Mouse (Mus musculus): Measurements from ENCODE around the gene Tspo2. TPM values are rescaled to one million over a fixed set of nuclear protein-coding genes. Genes with fewer than 3 reads are reported as not detected.

Gene Tspo2
- polyA plus RNA-seq, 1 experiment from 2014 or later: 3.1 TPM

- H3K36me3 ChIP-seq (ENCODE audit: insufficient read depth, low read length): no peaks in the 10 kb centered on the region
- no peak within 1 kb of the TSS for H3K4me2 ChIP-seq (replicated peaks; ENCODE audit: low read depth, low read length)
- H3K27me3 ChIP-seq (replicated peaks; ENCODE audit: insufficient read depth, low read length): no peaks in the 10 kb centered on the region
- H3K27ac ChIP-seq (ENCODE audit: low read length): no peak within 1 kb of the TSS
- no peak for TF ChIP-seq EP300 (IDR thresholded peaks at IDR 0.05)
- TF ChIP-seq CTCF (IDR thresholded peaks at IDR 0.05): no peak
- DNase-seq (ENCODE audit: low spot score): no peak
- no peaks in the 10 kb centered on the region for H3K9me3 ChIP-seq (ENCODE audit: low read length)
- peaks cover 3% of the 10 kb centered on the region; the same call in 1 of the 2 replicates for H3K4me1 ChIP-seq (ENCODE audit: insufficient read depth, low read depth, low read length)
- ATAC-seq: no peak
- no peak within 1 kb of the TSS for H3K4me3 ChIP-seq (ENCODE audit: low read depth, low read length)
- 49% methylated on average over 16 of the region's 16 CpGs for WGBS
- H3K9ac ChIP-seq (replicated peaks; ENCODE audit: low read depth): no peak within 1 kb of the TSS
Observed at GRCm38 (mm10) chr17:48432158-48432980, 19.0 kb downstream of the Tspo2 start, which contains the start of gene Apobec2. Gene Apobec2 (minus strand): TSS chr17:48432930.

- Histone ChIP-seq H3K27ac (ENCODE audit: low read length) (peak overlapping the region; percentile 26; the same call in 1 of the 2 replicates), H3K4me3 (ENCODE audit: low read depth, low read length) (no peak overlapping the region), H3K27me3 (replicated peaks; ENCODE audit: insufficient read depth, low read length) (no peaks in the 10 kb centered on the region), H3K4me2 (replicated peaks; ENCODE audit: low read depth, low read length) (no peak overlapping the region), H3K4me1 (ENCODE audit: insufficient read depth, low read depth, low read length) (peaks cover 3% of the 10 kb centered on the region; the same call in 1 of the 2 replicates), H3K9me3 (ENCODE audit: low read length) (no peaks in the 10 kb centered on the region), H3K9ac (replicated peaks; ENCODE audit: low read depth) (no peak overlapping the region), H3K36me3 (ENCODE audit: insufficient read depth, low read length) (no peaks in the 10 kb centered on the region)
- ATAC-seq (no peak), DNase-seq (ENCODE audit: low spot score) (no peak)
- TF ChIP-seq EP300 (IDR thresholded peaks at IDR 0.05) (no peak), CTCF (IDR thresholded peaks at IDR 0.05) (no peak)
- WGBS: 59% methylated on average over 5 of the region's 5 CpGs
Observed at GRCm38 (mm10) chr17:48431054-48431453, 20.3 kb downstream of the Tspo2 start.

GRCm38 (mm10) chr17:48430394-48430793, 20.9 kb downstream of the Tspo2 start:
- H3K4me3 ChIP-seq (ENCODE audit: low read depth, low read length): no peak overlapping the region
- DNase-seq (ENCODE audit: low spot score): peak; percentile 58
- H3K36me3 ChIP-seq (ENCODE audit: insufficient read depth, low read length): no peaks in the 10 kb centered on the region
- H3K9ac ChIP-seq (replicated peaks; ENCODE audit: low read depth): no peak overlapping the region
- H3K4me2 ChIP-seq (replicated peaks; ENCODE audit: low read depth, low read length): no peak overlapping the region
- WGBS: 26% methylated on average over 5 of the region's 5 CpGs
- ATAC-seq: peak; percentile 56
- H3K27ac ChIP-seq (ENCODE audit: low read length): no peak overlapping the region; the same call in 1 of the 2 replicates
- peaks cover 3% of the 10 kb centered on the region; the same call in 1 of the 2 replicates for H3K4me1 ChIP-seq (ENCODE audit: insufficient read depth, low read depth, low read length)
- no peaks in the 10 kb centered on the region for H3K27me3 ChIP-seq (replicated peaks; ENCODE audit: insufficient read depth, low read length)
- no peak for TF ChIP-seq CTCF (IDR thresholded peaks at IDR 0.05)
- TF ChIP-seq EP300 (IDR thresholded peaks at IDR 0.05): peak; percentile 43; the same call in 1 of the 2 replicates
- H3K9me3 ChIP-seq (ENCODE audit: low read length): no peaks in the 10 kb centered on the region

GRCm38 (mm10) chr17:48427852-48428530, 23.3 kb downstream of the Tspo2 start:
- 53% methylated on average over 11 of the region's 11 CpGs for WGBS
- no peak overlapping the region for H3K4me3 ChIP-seq (ENCODE audit: low read depth, low read length)
- H3K27me3 ChIP-seq (replicated peaks; ENCODE audit: insufficient read depth, low read length): no peaks in the 10 kb centered on the region
- DNase-seq (ENCODE audit: low spot score) (no peak), ATAC-seq (no peak)
- no peaks in the 10 kb centered on the region for H3K9me3 ChIP-seq (ENCODE audit: low read length)
- no peak for TF ChIP-seq CTCF (IDR thresholded peaks at IDR 0.05)
- TF ChIP-seq EP300 (IDR thresholded peaks at IDR 0.05): no peak
- H3K9ac ChIP-seq (replicated peaks; ENCODE audit: low read depth): no peak overlapping the region
- H3K27ac ChIP-seq (ENCODE audit: low read length): no peak overlapping the region
- peaks cover 7% of the 10 kb centered on the region; the same call in 1 of the 2 replicates for H3K4me1 ChIP-seq (ENCODE audit: insufficient read depth, low read depth, low read length)
- no peak overlapping the region for H3K4me2 ChIP-seq (replicated peaks; ENCODE audit: low read depth, low read length)
- H3K36me3 ChIP-seq (ENCODE audit: insufficient read depth, low read length): no peaks in the 10 kb centered on the region

GRCm38 (mm10) chr17:48426991-48427750, 24.2 kb downstream of the Tspo2 start:
- H3K9ac ChIP-seq (replicated peaks; ENCODE audit: low read depth): no peak overlapping the region
- DNase-seq (ENCODE audit: low spot score): peak; percentile 54

More at GRCm38 (mm10) chr17:48426991-48427750, 24.2 kb downstream of the Tspo2 start:
- Histone ChIP-seq H3K36me3 (ENCODE audit: insufficient read depth, low read length) (no peaks in the 10 kb centered on the region), H3K9me3 (ENCODE audit: low read length) (no peaks in the 10 kb centered on the region), H3K4me2 (replicated peaks; ENCODE audit: low read depth, low read length) (no peak overlapping the region), H3K4me1 (ENCODE audit: insufficient read depth, low read depth, low read length) (peaks cover 7% of the 10 kb centered on the region; the same call in 1 of the 2 replicates), H3K27ac (ENCODE audit: low read length) (peak overlapping the region; percentile 65), H3K4me3 (ENCODE audit: low read depth, low read length) (no peak overlapping the region), H3K27me3 (replicated peaks; ENCODE audit: insufficient read depth, low read length) (no peaks in the 10 kb centered on the region)
- 48% methylated on average over 13 of the region's 13 CpGs for WGBS
- TF ChIP-seq CTCF (IDR thresholded peaks at IDR 0.05) (no peak), EP300 (IDR thresholded peaks at IDR 0.05) (no peak)
- ATAC-seq: peak; percentile 51

Measured in lung, postnatal 0 days (tissue).